Mouse (Mus musculus) embryonic facial prominence, embryonic 11.5 days (tissue): ENCODE results near the gene Endov. TPM values are rescaled to one million over a fixed set of nuclear protein-coding genes. Genes with fewer than 3 reads are reported as not detected.

Experiments
- ATAC-seq: fragments of 200-750 bp; cut with Nextera tagmentation; replicated peaks from 2 replicates; pipeline ENCODE4 v1.8.0; 2017; ENCODE audit warnings: low read depth; ENCODE audit not compliant: insufficient number of reproducible peaks, low FRiP score, low TSS enrichment
- DNase-seq: peaks from one replicate; pipeline ENCODE4 v3.0.0-alpha.2; 2015; ENCODE audit warnings: low spot score
- H3K27ac ChIP-seq: fragments of 300-500 bp; sonication (generic); replicated peaks from 2 replicates; pipeline ENCODE4 v1.5.1; 2014; ENCODE audit warnings: mild to moderate bottlenecking, low read depth, low read length, control low read depth
- H3K27me3 ChIP-seq: fragments of 300-500 bp; sonication (generic); 2 replicates; pipeline ENCODE4 v1.6.1; 2014; ENCODE audit warnings: mild to moderate bottlenecking, low read length, moderate library complexity, mixed read lengths; ENCODE audit not compliant: control insufficient read depth, insufficient read depth
- H3K36me3 ChIP-seq: fragments of 300-500 bp; sonication (generic); replicated peaks from 2 replicates; pipeline ENCODE4 v1.6.1; 2014; ENCODE audit warnings: low read depth, mild to moderate bottlenecking, low read length, moderate library complexity, mixed read lengths; ENCODE audit not compliant: control insufficient read depth, insufficient read depth
- H3K4me1 ChIP-seq: fragments of 300-500 bp; sonication (generic); 2 replicates; pipeline ENCODE4 v1.6.1; 2014; ENCODE audit warnings: low read length, mixed read lengths; ENCODE audit not compliant: control insufficient read depth, insufficient read depth
- H3K4me2 ChIP-seq: fragments of 300-500 bp; sonication (generic); 2 replicates; pipeline ENCODE4 v1.6.1; 2014; ENCODE audit warnings: low read depth, mild to moderate bottlenecking, control low read depth, low read length, moderate library complexity
- H3K4me3 ChIP-seq: fragments of 300-500 bp; sonication (generic); 2 replicates; pipeline ENCODE4 v1.5.1; 2014; ENCODE audit warnings: low read depth, low read length, control low read depth
- H3K9ac ChIP-seq: fragments of 300-500 bp; sonication (generic); replicated peaks from 2 replicates; pipeline ENCODE4 v1.6.1; 2014; ENCODE audit warnings: mild to moderate bottlenecking, control low read depth, low read length
- H3K9me3 ChIP-seq: fragments of 300-500 bp; sonication (generic); replicated peaks from 2 replicates; pipeline ENCODE4 v1.6.1; 2016; ENCODE audit warnings: mild to moderate bottlenecking, low read length, inconsistent platforms, mixed read lengths; ENCODE audit not compliant: control insufficient read depth
- WGBS: fragments of 180-500 bp; shearing (Covaris S2); extraction: QIAGEN DNeasy Blood & Tissue Kit; methylation state at CpG from one replicate; pipeline ENCODE4 v1.1.7; 2014; 5-methylcytosine and 5-hydroxymethylcytosine counted together
- polyA plus RNA-seq: library from polyadenylated mRNA; unstranded; fragments of >200 nt; fragmentation: Nextera tagmentation; extraction: Ambion mirVana; gene quantifications from 2 replicates; pipeline ENCODE4 v1.2.1, GENCODE M21; 2014

The Endov gene
- polyA plus RNA-seq, 1 experiment from 2014 or later = 12.4 TPM

- Histone ChIP-seq H3K36me3 (no peaks in the 10 kb centered on the region), H3K4me2 (no peak overlapping the region), H3K4me3 (no peak overlapping the region), H3K4me1 (no peaks in the 10 kb centered on the region), H3K9me3 (no peaks in the 10 kb centered on the region), H3K27ac (no peak overlapping the region), H3K27me3 (no peaks in the 10 kb centered on the region), H3K9ac (no peak overlapping the region)
- ATAC-seq (no peak), DNase-seq (no peak)
- WGBS = 62% methylated on average over 11 of the region's 11 CpGs
Observed at GRCm38 (mm10) chr11:119528930-119529329, 37.8 kb downstream of the Endov start.

GRCm38 (mm10) chr11:119532460-119532859 lies 41.3 kb downstream of the Endov start:
- 77% methylated on average over 8 of the region's 8 CpGs for WGBS
- no peak overlapping the region for H3K4me2 ChIP-seq
- no peak for DNase-seq
- H3K4me1 ChIP-seq = no peaks in the 10 kb centered on the region
- no peaks in the 10 kb centered on the region for H3K36me3 ChIP-seq
- H3K27me3 ChIP-seq = no peaks in the 10 kb centered on the region
- H3K9ac ChIP-seq = no peak overlapping the region
- no peaks in the 10 kb centered on the region for H3K9me3 ChIP-seq
- H3K4me3 ChIP-seq = no peak overlapping the region
- no peak overlapping the region for H3K27ac ChIP-seq
- no peak for ATAC-seq

DNA sequence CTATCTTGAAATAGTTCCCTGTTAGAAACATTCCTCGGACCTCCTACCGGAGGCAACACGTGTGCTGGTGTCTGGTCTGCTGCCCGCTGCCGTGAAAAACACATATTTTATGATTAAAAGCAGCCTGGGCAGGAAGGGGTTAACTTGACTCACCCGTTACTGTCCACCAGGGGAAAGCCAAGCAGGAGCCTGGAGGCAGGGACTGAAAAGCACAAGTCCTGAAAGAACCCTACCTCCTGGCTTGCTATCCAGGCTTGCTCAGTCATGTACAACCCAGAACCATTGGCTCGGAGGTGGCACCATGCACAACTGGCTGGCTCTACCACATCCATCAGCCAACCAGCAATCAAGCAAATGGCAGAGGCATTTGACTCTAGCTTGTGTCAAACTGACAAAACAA lies 42.6 kb downstream of the Endov start:
- ATAC-seq (no peak), DNase-seq (no peak)
- Histone ChIP-seq H3K9me3 (no peaks in the 10 kb centered on the region), H3K4me1 (no peaks in the 10 kb centered on the region), H3K36me3 (no peaks in the 10 kb centered on the region), H3K27me3 (no peaks in the 10 kb centered on the region), H3K9ac (no peak overlapping the region), H3K4me3 (no peak overlapping the region), H3K4me2 (no peak overlapping the region), H3K27ac (no peak overlapping the region)
- 72% methylated on average over 7 of the region's 7 CpGs for WGBS

DNA sequence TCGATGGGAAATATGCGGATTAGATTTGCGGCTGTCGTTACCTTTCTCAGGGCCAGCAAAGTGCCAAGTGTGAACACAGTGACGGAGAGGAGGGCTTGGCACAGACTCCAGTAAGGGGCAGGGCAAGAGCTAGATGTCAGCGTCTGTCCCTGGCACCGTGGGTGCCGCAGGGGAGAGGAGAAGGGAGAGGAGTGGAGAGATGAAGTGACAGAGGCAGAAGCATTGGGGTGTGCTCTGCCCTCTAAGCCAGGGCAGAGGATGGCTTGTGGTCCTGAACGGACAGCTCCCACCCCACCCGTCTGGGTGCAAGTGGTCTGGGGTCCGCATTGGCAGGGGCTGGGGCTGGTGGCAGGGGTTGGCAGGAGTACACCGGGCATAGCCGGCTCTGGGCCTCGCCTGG lies 48.8 kb downstream of the Endov start:
- H3K36me3 ChIP-seq = no peaks in the 10 kb centered on the region
- H3K4me3 ChIP-seq = no peak overlapping the region
- H3K27ac ChIP-seq = no peak overlapping the region
- no peak overlapping the region for H3K4me2 ChIP-seq
- H3K9ac ChIP-seq = no peak overlapping the region
- no peaks in the 10 kb centered on the region for H3K9me3 ChIP-seq
- H3K27me3 ChIP-seq = peaks cover 8% of the 10 kb centered on the region
- ATAC-seq (no peak), DNase-seq (peak; percentile 62)
- no peaks in the 10 kb centered on the region for H3K4me1 ChIP-seq
- WGBS = 37% methylated on average over 14 of the region's 14 CpGs

DNA sequence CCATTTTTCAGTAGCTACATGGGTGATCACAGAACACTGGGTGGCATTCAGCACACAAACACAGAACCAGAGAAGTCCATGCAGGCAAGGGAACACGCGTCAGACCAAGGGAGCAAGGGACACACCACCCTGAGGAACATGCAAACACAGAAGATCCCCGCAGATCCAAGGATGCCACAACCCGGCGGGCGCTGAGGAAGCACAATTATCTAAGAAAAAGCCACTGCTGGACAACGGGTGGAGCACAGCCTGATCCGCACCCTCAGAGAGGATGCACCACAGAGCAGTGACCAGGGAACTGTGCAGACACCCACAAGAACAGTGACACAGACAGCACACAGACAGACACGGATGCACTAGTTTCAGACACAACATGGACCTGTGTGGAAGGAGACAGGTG lies 49.4 kb downstream of the Endov start:
- no peak overlapping the region for H3K9ac ChIP-seq
- no peak overlapping the region for H3K4me3 ChIP-seq
- no peaks in the 10 kb centered on the region for H3K9me3 ChIP-seq
- WGBS = 78% methylated on average over 9 of the region's 9 CpGs
- H3K27ac ChIP-seq = no peak overlapping the region
- no peaks in the 10 kb centered on the region for H3K4me1 ChIP-seq
- no peak for DNase-seq
- no peak for ATAC-seq
- H3K36me3 ChIP-seq = no peaks in the 10 kb centered on the region
- peaks cover 14% of the 10 kb centered on the region for H3K27me3 ChIP-seq
- H3K4me2 ChIP-seq = no peak overlapping the region

- no peaks in the 10 kb centered on the region for H3K36me3 ChIP-seq
- no peak overlapping the region for H3K27ac ChIP-seq
- no peaks in the 10 kb centered on the region; the same call in 1 of the 2 replicates for H3K4me1 ChIP-seq
- no peak for DNase-seq
- WGBS = 76% methylated on average over 9 of the region's 9 CpGs
- ATAC-seq = no peak
- H3K27me3 ChIP-seq = peaks cover 18% of the 10 kb centered on the region
- no peak overlapping the region for H3K4me3 ChIP-seq
- H3K4me2 ChIP-seq = no peak overlapping the region
- no peaks in the 10 kb centered on the region for H3K9me3 ChIP-seq
- H3K9ac ChIP-seq = no peak overlapping the region
Observed at GRCm38 (mm10) chr11:119541082-119541481, 49.9 kb downstream of the Endov start.

GRCm38 (mm10) chr11:119542371-119542770 lies 51.2 kb downstream of the Endov start:
- WGBS = 56% methylated on average over 9 of the region's 9 CpGs
- no peak overlapping the region for H3K4me3 ChIP-seq
- DNase-seq (no peak), ATAC-seq (no peak)
- no peaks in the 10 kb centered on the region for H3K9me3 ChIP-seq
- no peak overlapping the region for H3K27ac ChIP-seq
- no peaks in the 10 kb centered on the region for H3K36me3 ChIP-seq
- H3K9ac ChIP-seq = no peak overlapping the region
- no peak overlapping the region for H3K4me2 ChIP-seq
- H3K4me1 ChIP-seq = peaks cover 4% of the 10 kb centered on the region
- H3K27me3 ChIP-seq = peaks cover 30% of the 10 kb centered on the region

GRCm38 (mm10) chr11:119542886-119543285 lies 51.7 kb downstream of the Endov start:
- H3K9me3 ChIP-seq = no peaks in the 10 kb centered on the region
- no peak for DNase-seq
- no peaks in the 10 kb centered on the region for H3K36me3 ChIP-seq
- WGBS = 77% methylated on average over 5 of the region's 5 CpGs
- peaks cover 7% of the 10 kb centered on the region for H3K4me1 ChIP-seq
- no peak overlapping the region for H3K27ac ChIP-seq
- H3K9ac ChIP-seq = no peak overlapping the region
- H3K27me3 ChIP-seq = peaks cover 35% of the 10 kb centered on the region
- no peak for ATAC-seq
- no peak overlapping the region for H3K4me3 ChIP-seq
- H3K4me2 ChIP-seq = no peak overlapping the region
